Mouse (Mus musculus) v-Abl transformed pro-B cells (cell line): Measurements from ENCODE around the gene Gm49325.

ENCODE experiments used
- in situ Hi-C, 2 experiments: fragments of 400-800 bp; cut with MboI; formaldehyde crosslinking; loops; one replicate each; pipeline ENCODE4 v1.15.1; 2025; ENCODE audit not compliant: unreplicated experiment in 2 of 2

Gene Gm49325

DNA sequence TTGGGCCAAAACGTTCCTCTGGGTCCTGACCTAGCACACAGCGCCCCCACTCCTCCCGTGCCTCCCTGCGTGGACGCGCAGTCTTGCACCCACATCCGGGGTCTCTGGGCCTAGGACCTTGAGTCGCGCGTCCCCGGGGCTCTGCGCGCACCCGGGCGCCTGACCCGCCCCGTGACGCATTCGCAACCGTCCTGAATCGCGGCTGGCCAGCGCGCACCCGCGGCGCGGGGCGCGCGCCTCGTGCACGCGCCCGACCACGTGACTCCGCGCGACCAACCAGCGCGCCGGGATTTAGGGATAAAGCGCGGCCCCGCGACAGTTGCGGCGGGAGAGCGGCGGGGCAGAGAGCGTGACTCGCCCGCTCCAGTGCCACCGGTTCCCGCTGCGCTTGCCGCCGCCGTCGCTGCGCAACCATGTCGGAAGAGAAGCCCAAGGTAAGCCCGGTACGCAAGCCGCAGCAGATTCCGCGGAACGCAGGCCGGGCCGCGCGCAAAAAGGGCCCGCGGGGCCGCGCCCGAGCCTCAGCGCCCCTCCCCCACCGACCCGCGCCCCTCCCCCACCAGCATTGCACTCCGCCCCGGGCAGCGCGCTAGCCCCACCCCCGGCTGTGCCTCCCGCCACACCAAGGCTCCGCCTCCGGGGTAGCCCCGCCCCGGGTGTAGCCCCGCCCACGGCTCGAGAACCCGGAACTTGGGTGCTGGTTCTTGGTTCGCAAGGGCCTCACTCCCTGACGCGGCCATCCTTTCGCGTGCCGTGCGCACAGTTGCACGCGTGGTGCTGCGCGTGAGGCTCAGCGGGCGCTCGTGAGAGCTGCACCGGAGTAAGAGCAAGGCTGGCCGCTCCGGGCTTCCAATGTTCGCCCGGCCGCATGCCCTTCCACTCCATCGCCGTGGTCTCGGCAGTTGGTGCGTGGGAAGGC lies at the start of gene Gm49325, which contains the start of gene Sumo3:
Gene Gm49325 (plus strand): TSS at position 290 of the 919 bp plus-strand sequence.
Gene Sumo3 (plus strand): TSS at position 190 of the 919 bp plus-strand sequence.
- in situ Hi-C loops, result loop anchor here in 1 of 2 experiments (25.0 kb wide), 1 partner anchor 981 kb away; the partner anchor contains the start of gene Syde1

DNA sequence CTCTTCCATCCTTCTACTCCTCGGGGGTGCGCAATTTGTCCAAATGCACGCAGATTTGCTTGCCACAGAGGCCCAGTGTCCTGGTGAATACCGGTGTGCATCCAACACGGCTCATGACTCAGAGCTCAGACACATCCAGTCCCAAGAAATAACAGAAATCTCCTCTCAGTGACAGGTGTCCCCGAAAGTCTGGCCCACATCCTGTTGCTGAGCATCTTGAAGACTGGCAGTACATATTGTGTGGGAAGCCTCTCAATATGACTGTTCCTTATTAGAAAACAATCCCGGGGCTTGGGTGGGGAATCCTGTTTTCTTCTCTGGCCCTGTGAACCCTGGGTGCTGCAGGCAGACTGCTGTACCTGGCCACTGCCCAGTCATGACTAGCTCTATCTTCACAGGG lies 49.4 kb upstream of the Gm49325 start:
- in situ Hi-C loops, result no loop called here

DNA sequence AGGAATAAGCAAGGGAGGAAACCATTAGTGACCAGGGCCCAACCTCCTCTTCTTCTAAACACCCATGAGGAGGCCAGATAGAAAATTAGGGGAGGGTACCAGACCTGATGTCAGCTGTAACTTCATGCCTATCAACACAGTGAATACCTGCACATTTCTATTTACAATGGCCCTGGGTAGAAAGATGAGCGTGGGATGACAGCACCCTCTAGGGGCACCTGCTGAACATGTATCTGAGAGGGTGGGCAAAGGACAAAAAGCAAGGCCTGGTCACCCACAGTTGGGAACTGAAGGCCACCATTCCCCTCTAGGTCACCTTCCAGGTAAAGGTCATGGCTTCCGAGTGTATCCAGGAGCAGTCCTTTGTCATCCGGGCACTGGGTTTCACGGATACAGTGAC lies 48.4 kb upstream of the Gm49325 start:
- in situ Hi-C loops, result no loop called here

DNA sequence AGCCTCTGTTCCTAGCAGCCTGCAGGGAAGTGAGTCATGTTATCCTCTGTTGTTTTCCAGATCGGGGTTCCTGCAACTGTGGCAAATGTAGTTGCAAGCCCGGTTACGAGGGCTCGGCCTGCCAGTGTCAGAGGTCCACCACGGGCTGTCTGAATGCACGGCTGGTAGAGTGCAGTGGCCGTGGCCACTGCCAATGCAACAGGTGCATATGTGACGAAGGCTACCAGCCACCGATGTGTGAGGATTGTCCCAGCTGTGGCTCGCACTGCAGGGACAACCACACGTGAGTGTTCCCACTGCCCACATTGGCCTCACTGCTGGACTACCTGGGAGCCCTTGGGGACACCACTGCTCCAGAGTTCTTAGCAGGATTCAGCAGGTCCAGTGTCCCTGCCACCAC lies 45.9 kb upstream of the Gm49325 start:
- in situ Hi-C loops, result no loop called here

DNA sequence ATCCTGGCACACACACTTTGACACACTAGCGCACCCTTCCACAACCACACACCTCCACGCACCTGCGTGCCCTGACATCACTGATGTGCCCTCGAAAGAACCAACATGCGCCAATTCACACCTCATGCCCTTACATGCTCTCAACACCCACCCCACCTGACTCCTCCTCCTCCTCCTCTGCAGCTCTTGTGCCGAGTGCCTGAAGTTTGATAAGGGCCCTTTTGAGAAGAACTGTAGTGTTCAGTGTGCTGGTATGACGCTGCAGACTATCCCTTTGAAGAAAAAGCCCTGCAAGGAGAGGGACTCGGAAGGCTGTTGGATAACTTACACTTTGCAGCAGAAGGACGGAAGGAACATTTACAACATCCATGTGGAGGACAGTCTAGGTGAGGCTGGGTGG lies 45.2 kb upstream of the Gm49325 start:
- in situ Hi-C loops, result no loop called here

DNA sequence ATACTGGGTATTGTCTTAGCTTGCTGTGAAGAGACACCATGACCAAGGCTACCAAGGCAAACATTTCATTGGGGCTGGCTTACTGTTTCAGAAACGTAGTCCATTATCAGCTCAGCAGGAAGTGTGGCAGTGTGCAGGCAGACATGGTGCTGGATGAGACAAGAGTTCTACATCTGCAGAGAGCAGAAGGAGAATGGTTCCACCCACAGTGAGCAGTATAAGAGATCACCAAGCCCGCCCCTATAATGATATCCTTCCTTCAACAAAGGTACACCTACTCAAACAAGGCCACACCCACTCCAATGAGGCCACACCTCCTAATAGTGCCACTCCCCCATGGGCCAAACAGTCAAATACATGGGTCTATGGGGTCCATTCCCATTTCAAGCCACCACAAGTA lies 44.5 kb upstream of the Gm49325 start:
- in situ Hi-C loops, result no loop called here

DNA sequence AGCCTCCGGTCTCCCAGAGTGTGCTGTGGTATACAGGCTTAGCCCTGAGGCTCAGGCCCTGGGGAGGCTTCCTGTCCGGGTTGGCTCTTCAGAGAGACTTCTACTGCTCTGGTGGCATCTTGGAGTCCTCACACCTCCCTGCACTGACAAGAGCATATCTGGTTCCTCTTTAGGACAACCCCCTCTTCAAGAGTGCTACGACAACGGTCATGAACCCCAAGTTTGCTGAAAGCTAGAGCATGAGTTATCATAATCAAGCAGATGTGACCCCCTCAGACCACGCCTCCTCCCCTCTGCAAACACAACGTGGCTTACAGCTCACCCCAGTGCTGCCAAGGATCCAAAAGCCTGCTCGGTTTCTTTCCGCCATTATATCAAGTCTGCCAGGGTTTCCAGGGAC lies 41.0 kb upstream of the Gm49325 start:
- in situ Hi-C loops, result no loop called here

DNA sequence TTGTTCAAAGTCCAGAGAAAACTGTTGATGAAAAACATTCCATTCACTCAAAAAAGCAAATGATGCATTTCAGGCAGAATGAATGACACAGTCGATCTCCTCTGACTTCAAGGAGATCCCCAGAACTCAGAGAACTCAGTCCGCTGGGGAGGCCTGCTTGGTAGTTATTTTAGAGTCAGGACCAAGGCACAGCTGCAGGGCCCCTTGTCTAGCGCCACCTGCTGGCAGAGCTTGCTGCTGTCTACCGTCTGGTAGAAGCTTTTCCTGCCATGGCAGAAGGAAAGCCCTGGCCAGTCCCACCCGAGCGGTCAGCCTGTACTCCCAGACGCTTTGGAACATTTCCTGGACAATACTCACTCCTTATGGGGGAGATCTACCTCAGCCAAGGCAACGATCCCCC lies 39.3 kb upstream of the Gm49325 start:
- in situ Hi-C loops, result no loop called here

DNA sequence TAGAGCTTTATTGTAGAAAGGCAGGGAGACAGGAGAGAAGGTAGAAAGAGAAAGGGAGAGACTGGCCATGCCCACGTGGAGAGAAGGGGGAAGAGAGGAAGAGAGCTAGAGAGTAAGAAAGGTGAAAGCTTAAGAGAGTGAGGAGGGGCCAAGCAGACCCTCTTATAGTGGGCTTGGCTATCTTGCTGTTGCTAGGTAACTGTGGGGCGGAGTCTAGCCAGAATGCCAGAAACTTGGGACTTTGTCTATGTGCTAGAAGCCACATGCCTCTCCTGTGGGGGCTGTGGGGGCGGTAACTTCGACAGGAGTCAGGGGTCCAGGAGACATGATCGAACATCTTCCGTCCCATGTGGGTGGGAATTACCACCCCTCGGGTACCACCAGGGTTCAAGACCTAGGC lies 36.5 kb upstream of the Gm49325 start:
- in situ Hi-C loops, result no loop called here

DNA sequence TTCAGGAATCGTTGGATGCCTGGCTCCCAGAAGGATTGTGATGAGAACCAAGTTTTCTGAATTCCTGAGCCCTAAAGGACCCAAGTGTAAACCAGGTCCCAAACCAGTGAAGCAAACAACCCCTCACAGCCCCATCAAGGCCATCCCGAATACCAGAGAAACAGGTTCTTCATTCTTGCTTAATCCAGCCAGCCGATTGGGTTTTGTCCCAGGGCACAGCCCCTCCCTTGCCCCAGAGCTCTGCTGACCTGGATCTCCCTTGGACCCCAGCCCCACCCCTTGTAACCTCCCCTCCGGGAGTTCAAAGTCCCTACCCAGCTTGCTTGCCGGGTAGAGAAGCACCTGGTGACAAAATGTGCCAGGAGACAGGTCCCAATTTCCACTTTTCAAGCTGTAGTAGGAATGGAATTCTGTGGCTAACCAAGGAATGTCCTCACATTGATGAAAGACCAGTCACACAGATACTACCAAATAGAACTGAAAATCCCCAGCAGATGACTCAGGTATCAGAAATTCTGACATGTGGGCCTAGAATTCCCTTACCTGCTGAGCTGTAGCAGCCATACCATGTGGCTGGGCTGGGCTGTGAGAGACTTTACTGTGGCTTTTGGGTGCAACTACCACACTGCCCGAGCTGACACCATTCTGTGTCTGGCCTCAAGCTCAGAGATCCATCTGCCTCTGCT lies 35.9 kb upstream of the Gm49325 start:
- in situ Hi-C loops, result loop anchor here in 1 of 2 experiments (5.0 kb wide), 1 partner anchor 53 kb away; the partner anchor contains the start of gene Fam207a

DNA sequence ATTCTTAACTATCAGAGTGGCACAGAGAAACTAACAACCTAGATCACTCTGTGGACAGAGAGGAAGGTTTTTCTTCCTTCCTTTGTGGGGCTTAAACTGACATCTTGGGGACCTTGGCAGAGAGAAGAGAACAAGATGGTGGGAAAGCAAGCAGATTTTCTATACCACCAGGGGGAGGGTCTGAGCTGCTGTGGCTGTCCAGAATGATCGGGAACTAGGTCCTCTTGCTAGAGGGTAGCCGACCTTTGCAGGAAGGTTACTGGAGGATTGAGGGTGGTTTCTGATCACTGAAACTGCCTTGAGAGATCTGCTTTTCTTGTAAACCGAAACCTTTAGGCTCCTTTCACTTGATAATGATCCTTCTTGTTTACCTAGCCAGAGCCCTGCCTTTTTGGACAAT lies 33.8 kb upstream of the Gm49325 start:
- in situ Hi-C loops, result loop anchor here in 1 of 2 experiments (5.0 kb wide), 1 partner anchor 55 kb away; the partner anchor contains the start of gene Fam207a

DNA sequence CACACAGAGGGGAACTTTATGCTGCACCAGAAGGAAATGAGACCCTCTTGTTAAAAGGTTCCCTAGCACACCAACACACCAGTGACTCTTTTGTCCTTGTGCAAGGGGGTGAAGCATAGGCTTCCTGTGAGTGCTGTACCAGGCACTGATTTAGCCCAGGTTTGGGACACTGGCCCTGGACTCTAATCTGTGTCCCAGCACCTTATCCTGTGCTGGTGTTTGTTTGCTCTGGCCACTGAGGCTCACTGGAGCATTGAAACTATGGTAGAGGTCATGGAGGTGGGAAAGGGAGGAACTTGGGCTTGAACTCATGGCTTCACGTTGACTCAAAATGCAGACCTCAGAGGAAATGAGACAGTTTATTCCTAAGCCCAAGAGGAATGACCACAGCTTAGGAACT lies 32.8 kb upstream of the Gm49325 start:
- in situ Hi-C loops, result loop anchor here in 1 of 2 experiments (5.0 kb wide), 1 partner anchor 56 kb away; the partner anchor contains the start of gene Fam207a

DNA sequence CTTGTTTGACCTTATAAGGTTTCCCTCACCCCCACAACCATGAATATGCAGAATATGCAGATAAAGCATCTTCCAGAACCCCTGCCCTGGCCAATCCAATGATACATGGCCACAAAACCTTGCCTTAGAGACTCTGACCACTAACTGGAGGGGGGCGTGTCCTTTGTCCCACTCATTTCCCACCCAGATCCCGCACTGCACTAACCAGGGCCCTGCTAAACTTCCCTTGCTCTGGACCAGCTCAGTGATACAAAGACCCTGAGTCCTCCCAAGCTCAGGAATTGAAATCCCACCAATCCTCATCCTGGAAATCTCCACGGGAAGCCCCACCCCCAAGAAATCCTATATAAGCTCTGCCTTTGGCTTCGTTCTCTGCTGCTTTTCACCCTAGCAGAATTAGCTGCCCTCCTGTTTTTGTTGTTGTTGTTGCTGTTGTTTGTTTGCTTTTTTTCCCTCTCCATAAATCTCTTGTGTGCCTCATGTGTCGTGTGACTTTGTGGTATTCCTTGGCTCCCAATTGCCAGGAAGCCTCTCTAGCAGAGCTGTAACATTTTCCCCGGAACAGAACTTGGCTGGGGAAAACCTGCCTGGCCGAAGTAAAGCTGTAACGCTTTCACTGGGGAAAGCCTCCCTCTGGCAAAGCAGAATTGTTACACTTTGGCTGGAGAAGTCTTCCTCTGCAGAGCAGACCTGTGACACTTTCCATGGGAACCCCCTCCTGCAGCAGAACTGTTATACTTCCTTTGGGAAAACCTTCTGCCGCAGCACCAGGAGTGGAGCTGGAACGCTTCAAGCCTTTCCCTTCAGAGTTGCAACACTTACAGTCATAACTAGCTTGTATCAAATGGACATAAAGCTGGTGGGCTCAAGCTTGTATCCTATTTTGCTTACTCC lies 25.7 kb upstream of the Gm49325 start:
- in situ Hi-C loops, result no loop called here

DNA sequence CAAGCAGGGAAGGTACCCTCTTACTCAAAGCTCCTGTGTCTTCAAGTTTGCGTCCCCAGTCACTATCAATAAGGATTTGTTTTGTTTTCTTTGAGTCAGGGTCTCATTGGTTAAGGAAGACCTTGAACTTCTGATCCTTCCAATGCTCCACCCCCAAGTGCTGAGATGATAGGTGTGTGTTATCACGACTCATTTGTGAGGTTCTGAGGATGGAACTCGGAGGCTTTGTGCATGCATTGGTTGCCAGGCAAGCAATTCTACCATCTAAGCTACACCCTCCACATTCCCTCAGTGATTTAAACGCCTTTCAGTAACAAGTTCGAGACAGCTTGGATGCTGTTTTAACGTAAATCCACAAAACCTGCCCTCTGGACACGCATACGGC lies 25.0 kb upstream of the Gm49325 start:
- in situ Hi-C loops, result no loop called here

DNA sequence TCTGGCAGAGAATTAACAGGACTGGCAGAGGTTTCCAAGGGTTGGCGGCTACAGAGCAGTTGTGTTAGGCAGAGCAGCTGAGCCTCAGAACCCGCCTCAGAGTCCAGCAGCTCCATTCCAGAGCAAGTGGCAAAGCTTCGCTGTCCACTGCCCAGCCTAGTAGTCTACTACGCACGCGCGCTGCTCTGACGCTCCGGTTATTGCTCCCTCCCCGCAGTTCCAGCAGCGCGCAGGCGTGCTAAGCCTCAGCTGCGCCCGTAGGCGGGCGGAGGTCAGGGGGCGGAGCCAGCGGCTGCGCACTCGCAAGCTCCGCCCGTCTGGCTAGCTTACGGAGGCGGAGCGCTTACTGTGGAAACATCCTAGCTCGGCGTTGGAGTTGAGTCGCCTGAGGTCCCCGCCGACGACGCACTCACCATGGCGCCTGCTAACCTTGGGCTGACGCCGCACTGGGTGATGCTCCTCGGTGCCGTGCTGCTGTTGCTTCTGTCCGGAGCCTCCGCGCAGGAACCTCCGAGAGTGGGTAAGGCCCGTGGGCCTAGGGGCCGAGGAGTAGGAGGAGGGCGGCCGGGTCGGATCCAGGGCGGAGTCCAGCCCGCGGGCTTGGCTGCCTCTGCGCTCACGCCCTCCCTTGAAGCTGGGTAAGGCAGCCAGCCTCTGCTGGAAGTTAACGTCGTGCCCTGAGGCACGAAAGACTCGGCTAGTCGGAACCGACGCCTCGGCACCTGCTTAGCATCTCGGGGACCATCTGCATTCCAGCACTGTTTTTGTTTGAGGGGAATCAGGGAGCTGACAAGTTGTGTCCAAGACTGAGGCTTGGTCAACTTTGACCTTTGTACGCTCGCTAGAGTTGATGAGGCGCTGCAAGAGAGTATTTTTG lies 24.4 kb upstream of the Gm49325 start, which contains the start of gene Pttg1ip:
Gene Pttg1ip (plus strand): TSS at position 313 of the 877 bp plus-strand sequence.
- in situ Hi-C loops, result no loop called here

DNA sequence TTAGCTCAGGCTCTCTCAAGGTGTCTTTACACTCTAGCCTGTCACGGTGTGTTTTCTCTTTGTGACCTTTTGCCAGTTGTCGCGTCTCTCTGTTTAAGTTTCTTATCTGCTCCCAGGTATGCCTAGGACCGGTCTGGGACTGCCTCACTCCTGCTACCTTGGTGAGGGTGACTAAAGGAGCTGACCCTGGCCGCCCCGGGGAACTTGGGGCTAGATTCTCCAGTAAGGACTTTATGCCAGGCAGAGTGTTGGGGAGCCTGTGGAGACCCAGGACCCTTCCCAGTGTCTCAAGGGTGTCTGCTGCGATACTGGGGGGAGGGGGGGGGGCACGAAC lies 23.7 kb upstream of the Gm49325 start:
- in situ Hi-C loops, result no loop called here

DNA sequence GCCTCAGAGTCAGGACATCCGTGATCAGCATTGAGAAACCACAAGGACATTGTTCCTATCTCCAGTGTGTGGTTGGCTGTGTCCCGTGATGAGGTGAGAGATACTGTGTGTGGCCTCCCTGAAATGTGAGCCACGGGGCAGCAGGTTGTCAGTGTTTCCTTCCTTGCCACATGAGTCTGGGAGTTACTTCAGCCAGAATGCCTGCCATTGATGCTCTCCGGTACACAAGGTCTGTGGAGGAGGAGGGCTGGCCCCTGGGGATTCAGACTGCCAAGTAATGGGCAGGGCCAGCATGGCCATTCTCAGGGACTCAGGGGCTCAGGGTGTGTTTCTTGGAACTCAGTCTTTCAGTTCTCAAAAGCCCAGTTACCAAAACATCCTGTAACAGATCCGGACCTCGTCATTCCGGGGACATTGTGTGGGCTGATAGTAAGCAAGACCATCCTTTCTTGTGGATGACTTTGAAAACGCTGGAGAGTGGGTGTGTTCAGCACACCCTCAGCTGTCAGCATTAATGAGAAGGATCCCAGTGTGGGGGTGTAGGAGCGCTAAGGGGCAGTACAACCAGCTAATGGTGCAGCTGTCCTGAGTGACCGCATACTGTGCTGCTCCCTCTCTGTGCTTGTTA lies 22.1 kb upstream of the Gm49325 start:
- in situ Hi-C loops, result no loop called here

DNA sequence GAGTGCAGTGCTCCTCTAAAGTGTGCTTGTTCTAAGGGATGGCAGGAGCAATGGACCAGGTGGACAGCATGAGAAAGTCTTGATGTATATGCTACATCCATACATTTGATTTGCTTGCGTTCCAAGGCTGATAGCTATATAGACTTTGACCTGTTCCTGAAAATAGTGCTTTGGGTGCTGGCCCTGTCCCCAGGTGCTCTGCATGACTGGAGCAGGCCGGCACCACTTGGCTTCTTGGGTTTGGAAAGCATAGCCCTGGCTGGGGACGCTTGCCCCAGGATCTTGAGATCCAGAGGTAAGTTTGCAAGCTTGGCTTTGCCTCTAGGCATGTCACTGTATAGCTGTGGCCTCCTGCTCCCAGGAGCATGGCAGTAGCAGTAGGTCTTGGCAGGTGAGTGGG lies 19.4 kb upstream of the Gm49325 start:
- in situ Hi-C loops, result no loop called here

DNA sequence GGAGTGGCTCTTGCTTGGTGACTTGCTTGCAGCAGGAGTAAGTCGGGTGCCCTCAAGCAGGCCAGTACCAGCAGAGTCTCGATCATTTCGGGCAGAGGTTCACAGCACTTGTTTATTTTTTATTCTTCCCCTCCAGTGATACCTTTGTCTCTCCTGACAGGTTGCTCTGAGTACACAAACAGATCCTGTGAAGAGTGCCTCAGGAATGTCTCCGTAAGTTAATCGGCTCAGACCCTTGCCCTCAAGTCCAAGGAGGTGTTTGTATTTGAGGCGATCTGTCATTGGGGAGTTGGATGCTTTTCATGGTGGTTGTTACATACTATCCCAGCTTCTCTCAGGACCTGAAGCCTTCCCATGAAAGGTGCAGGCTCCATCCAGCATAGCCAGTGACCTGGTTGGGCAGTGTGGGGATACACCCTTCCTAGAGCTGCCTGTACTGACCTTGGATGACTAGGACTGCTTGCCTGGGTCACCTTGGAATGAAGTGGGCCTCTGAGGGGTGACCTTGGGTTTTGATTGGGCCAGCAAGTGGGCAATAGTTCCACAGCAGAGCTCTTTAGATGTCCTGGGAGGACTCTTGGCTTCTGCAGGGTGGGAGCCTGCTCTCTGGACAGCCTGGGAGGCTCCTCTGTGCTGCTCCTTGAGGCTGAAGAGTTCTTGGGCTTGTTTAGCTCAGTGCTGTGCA lies 18.8 kb upstream of the Gm49325 start:
- in situ Hi-C loops, result no loop called here
